10 mouse cellular contexts compared by ENCODE assay signal in the genomic region with DNA sequence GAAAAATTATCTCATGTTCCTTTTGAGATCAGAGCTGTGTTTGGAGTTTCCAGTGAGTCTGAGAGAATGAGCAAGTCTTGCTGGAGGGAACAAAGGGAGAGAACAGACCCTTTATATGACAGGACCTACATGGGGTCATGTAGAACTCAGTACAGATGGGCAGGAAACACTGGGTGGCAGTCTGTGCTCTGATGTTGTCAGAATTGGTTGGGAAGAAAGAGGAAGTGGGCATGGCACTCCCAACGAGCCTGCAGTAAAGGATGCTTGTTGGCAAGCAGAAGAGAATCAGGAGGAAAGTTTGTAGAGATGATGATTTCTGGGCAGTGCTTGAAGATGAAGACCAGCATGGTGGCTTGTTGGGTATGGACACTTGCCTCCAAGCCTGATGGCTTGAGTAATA.
"Had no signal": no experiment of that assay in that cellular context is flagged by ENCODE, and none has a peak within 500 bp of the region (broad histone marks: within the 10 kb centered on the region; RNA-seq: fewer than 3 reads in every experiment).

No protein-coding gene starts in this region.

- DNase-seq: lung, adult 18-20 months; lung, embryonic 14.5 days; lung, postnatal 14 days; lung, postnatal 36 days; right cerebral cortex, postnatal 14 days; thymus, adult 2 months; thymus, postnatal 25 days; thymus, postnatal 4 days had no signal

- ATAC-seq: midbrain, embryonic 13.5 days; midbrain, embryonic 15.5 days had no signal
